Mouse (Mus musculus): ENCODE measurements around the gene Dlg2.

Dlg2 gene

GRCm38 (mm10) chr7:92363386-92363785 lies 1886.9 kb downstream of the Dlg2 start:
- in situ Hi-C loops (cut with MseI, MboI), result no loop called here

GRCm38 (mm10) chr7:92363800-92364199 lies 1887.3 kb downstream of the Dlg2 start:
- in situ Hi-C loops (cut with MseI, MboI), result no loop called here

- in situ Hi-C loops (cut with MseI, MboI), result no loop called here
Measured at GRCm38 (mm10) chr7:92367111-92367510, 1890.6 kb downstream of the Dlg2 start.

GRCm38 (mm10) chr7:92370521-92370920 lies 1894.0 kb downstream of the Dlg2 start:
- in situ Hi-C loops (cut with MseI, MboI), result no loop called here

GRCm38 (mm10) chr7:92371638-92372037 lies 1895.2 kb downstream of the Dlg2 start:
- in situ Hi-C loops (cut with MseI, MboI), result no loop called here

- in situ Hi-C loops (cut with MseI, MboI), result no loop called here
Measured at GRCm38 (mm10) chr7:92373863-92374357, 1897.4 kb downstream of the Dlg2 start.

GRCm38 (mm10) chr7:92383913-92384484 lies 1907.5 kb downstream of the Dlg2 start:
- in situ Hi-C loops (cut with MseI, MboI), result no loop called here

- in situ Hi-C loops (cut with MseI, MboI), result no loop called here
Measured at GRCm38 (mm10) chr7:92392052-92392640, 1915.7 kb downstream of the Dlg2 start.

- in situ Hi-C loops (cut with MseI, MboI), result no loop called here
Measured at GRCm38 (mm10) chr7:92396783-92397182, 1920.3 kb downstream of the Dlg2 start.

GRCm38 (mm10) chr7:92398841-92399240 lies 1922.4 kb downstream of the Dlg2 start:
- in situ Hi-C loops (cut with MseI, MboI), result no loop called here

GRCm38 (mm10) chr7:92400551-92400950 lies 1924.1 kb downstream of the Dlg2 start:
- in situ Hi-C loops (cut with MseI, MboI), result no loop called here

GRCm38 (mm10) chr7:92401001-92401688 lies 1924.7 kb downstream of the Dlg2 start:
- in situ Hi-C loops (cut with MseI, MboI), result no loop called here

- in situ Hi-C loops (cut with MseI, MboI), result no loop called here
Measured at GRCm38 (mm10) chr7:92408479-92408878, 1932.0 kb downstream of the Dlg2 start.

GRCm38 (mm10) chr7:92420474-92420873 lies 1944.0 kb downstream of the Dlg2 start:
- in situ Hi-C loops (cut with MseI, MboI), result no loop called here

- in situ Hi-C loops (cut with MseI, MboI), result no loop called here
Measured at GRCm38 (mm10) chr7:92423017-92423416, 1946.5 kb downstream of the Dlg2 start.

GRCm38 (mm10) chr7:92424703-92425102 lies 1948.2 kb downstream of the Dlg2 start:
- in situ Hi-C loops (cut with MseI, MboI), result no loop called here

GRCm38 (mm10) chr7:92427280-92427679 lies 1950.8 kb downstream of the Dlg2 start:
- in situ Hi-C loops (cut with MseI, MboI), result no loop called here

GRCm38 (mm10) chr7:92428629-92429028 lies 1952.2 kb downstream of the Dlg2 start:
- in situ Hi-C loops (cut with MseI, MboI), result no loop called here

GRCm38 (mm10) chr7:92430254-92430653 lies 1953.8 kb downstream of the Dlg2 start:
- in situ Hi-C loops (cut with MseI, MboI), result no loop called here

GRCm38 (mm10) chr7:92437168-92437567 lies 1960.7 kb downstream of the Dlg2 start:
- in situ Hi-C loops (cut with MseI, MboI), result no loop called here

GRCm38 (mm10) chr7:92439503-92440487 lies 1963.3 kb downstream of the Dlg2 start:
- in situ Hi-C loops (cut with MseI, MboI), result no loop called here

GRCm38 (mm10) chr7:92441611-92442010 lies 1965.1 kb downstream of the Dlg2 start:
- in situ Hi-C loops (cut with MseI, MboI), result no loop called here
